7 mouse cellular contexts compared by ENCODE assay signal in the genomic region with DNA sequence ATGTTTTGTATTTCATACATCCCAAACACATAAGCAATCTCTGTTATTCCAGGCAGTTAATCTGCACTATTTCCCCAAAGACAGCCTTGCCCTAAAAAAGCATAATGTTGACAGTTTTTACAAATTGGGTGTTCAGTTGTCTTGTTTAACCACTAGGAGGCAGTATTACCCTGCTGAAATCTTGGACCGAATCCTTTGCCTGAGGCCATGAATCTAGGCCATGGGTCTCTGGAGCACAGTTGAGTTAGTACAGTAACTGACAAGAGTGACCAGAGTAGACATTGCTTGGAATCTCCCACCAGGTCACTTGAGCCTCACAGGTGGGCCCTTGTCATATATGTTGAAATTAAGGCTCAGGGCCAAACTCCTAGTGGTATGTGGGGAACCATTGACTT. TPM values are rescaled to one million over a fixed set of nuclear protein-coding genes. Genes with fewer than 3 reads are reported as not detected.
DNase-seq lines count a peak whose midpoint lies in the region; ATAC-seq lines count a peak whose summit lies in the region.

No protein-coding gene starts in this region.

- H3K4me3 ChIP-seq in intestine, embryonic 14.5 days (ENCODE audit: low read depth, low read length) = no peak overlapping the region
- H3K4me3 ChIP-seq in intestine, embryonic 15.5 days (replicated peaks) = no peak overlapping the region

- WGBS in intestine, embryonic 14.5 days = 83% methylated on average over 1 of the region's 1 CpGs
- 63% methylated on average over 1 of the region's 1 CpGs for WGBS in intestine, embryonic 15.5 days

- H3K27ac ChIP-seq in intestine, embryonic 14.5 days (ENCODE audit: low read depth) = no peak overlapping the region
- no peak overlapping the region for H3K27ac ChIP-seq in intestine, embryonic 15.5 days

- peak; percentile 74 for DNase-seq in intestine, embryonic 14.5 days (ENCODE audit: low spot score)
- peak; percentile 76 for DNase-seq in CD4-positive, CD25-positive, alpha-beta regulatory T cell, adult 2 months (ENCODE audit: low read depth, low spot score)
- peak; percentile 51 for DNase-seq in T-cell, adult 2 months (ENCODE audit: low spot score)
- peak; percentile 47 for DNase-seq in lung, postnatal 25 days (ENCODE audit: low spot score)
- no peak for DNase-seq in urinary bladder, adult 2 months (ENCODE audit: low spot score)
- no peak for DNase-seq in yolk sac, embryonic 10.5 days (ENCODE audit: low spot score)

- peaks cover 76% of the 10 kb centered on the region for H3K36me3 ChIP-seq in intestine, embryonic 14.5 days (ENCODE audit: control insufficient read depth, insufficient read depth, low read length)
- H3K36me3 ChIP-seq in intestine, embryonic 15.5 days = peaks cover 33% of the 10 kb centered on the region

- H3K4me1 ChIP-seq in intestine, embryonic 14.5 days (replicated peaks; ENCODE audit: control insufficient read depth, insufficient read depth, low read length) = no peaks in the 10 kb centered on the region; the same call in 1 of the 2 replicates
- peaks cover 9% of the 10 kb centered on the region; the same call in 1 of the 2 replicates for H3K4me1 ChIP-seq in intestine, embryonic 15.5 days (replicated peaks)

- H3K4me2 ChIP-seq in intestine, embryonic 14.5 days (ENCODE audit: low read length) = no peak overlapping the region
- H3K4me2 ChIP-seq in intestine, embryonic 15.5 days (replicated peaks) = no peak overlapping the region

- no peaks in the 10 kb centered on the region for H3K27me3 ChIP-seq in intestine, embryonic 14.5 days (replicated peaks; ENCODE audit: control insufficient read depth, insufficient read depth, low read length)
- no peaks in the 10 kb centered on the region for H3K27me3 ChIP-seq in intestine, embryonic 15.5 days (replicated peaks)

- no peak overlapping the region for H3K9ac ChIP-seq in intestine, embryonic 14.5 days (ENCODE audit: low read length)
- no peak overlapping the region for H3K9ac ChIP-seq in intestine, embryonic 15.5 days

- ATAC-seq in intestine, embryonic 14.5 days (replicated peaks; ENCODE audit: low FRiP score, low TSS enrichment, low read depth) = no peak
- ATAC-seq in intestine, embryonic 15.5 days = no peak

- H3K9me3 ChIP-seq in intestine, embryonic 14.5 days (ENCODE audit: control insufficient read depth, low read length) = no peaks in the 10 kb centered on the region
- no peaks in the 10 kb centered on the region for H3K9me3 ChIP-seq in intestine, embryonic 15.5 days

RNA-seq across cellular contexts. Expression of a gene that starts 12.5 kb away (rescaled TPM):
- polyA plus RNA-seq in intestine, embryonic 14.5 days (2014; fragmentation: Nextera tagmentation; extraction: Ambion mirVana) = 585 and 647 TPM in 2 replicates
- polyA plus RNA-seq in intestine, embryonic 15.5 days (2015; fragmentation: Nextera tagmentation; extraction: Ambion mirVana) = 485 and 544 TPM in 2 replicates
- 139 and 169 TPM in 2 replicates for polyA plus RNA-seq in urinary bladder, adult 2 months (2012; rRNA removed)

RNA-seq across cellular contexts. Expression of a gene that starts 37.1 kb away (rescaled TPM):
- polyA plus RNA-seq in intestine, embryonic 14.5 days (2014; fragmentation: Nextera tagmentation; extraction: Ambion mirVana) = 91.6 and 108 TPM in 2 replicates
- 90.0 and 90.7 TPM in 2 replicates for polyA plus RNA-seq in intestine, embryonic 15.5 days (2015; fragmentation: Nextera tagmentation; extraction: Ambion mirVana)
- 81.3 and 97.5 TPM in 2 replicates for polyA plus RNA-seq in urinary bladder, adult 2 months (2012; rRNA removed)

RNA-seq across cellular contexts. Expression of a gene that starts 45.9 kb away (rescaled TPM):
- 55.5 and 75.7 TPM in 2 replicates for polyA plus RNA-seq in intestine, embryonic 14.5 days (2014; fragmentation: Nextera tagmentation; extraction: Ambion mirVana)
- 92.2 and 98.3 TPM in 2 replicates for polyA plus RNA-seq in intestine, embryonic 15.5 days (2015; fragmentation: Nextera tagmentation; extraction: Ambion mirVana)
- polyA plus RNA-seq in urinary bladder, adult 2 months (2012; rRNA removed) = 39.8 and 42.3 TPM in 2 replicates

Comparison
In these comparisons a context has a peak if more than half of its experiments do, and no peak if none do; other contexts are left out.
1. DNase-seq: peak in intestine, embryonic 14.5 days (single experiment), CD4-positive, CD25-positive, alpha-beta regulatory T cell, adult 2 months (single experiment), T-cell, adult 2 months (single experiment) and lung, postnatal 25 days (single experiment); none in urinary bladder, adult 2 months (single experiment) and yolk sac, embryonic 10.5 days (single experiment).